Comparison of ENCODE assay signal across 8 mouse cellular contexts in the genomic region with DNA sequence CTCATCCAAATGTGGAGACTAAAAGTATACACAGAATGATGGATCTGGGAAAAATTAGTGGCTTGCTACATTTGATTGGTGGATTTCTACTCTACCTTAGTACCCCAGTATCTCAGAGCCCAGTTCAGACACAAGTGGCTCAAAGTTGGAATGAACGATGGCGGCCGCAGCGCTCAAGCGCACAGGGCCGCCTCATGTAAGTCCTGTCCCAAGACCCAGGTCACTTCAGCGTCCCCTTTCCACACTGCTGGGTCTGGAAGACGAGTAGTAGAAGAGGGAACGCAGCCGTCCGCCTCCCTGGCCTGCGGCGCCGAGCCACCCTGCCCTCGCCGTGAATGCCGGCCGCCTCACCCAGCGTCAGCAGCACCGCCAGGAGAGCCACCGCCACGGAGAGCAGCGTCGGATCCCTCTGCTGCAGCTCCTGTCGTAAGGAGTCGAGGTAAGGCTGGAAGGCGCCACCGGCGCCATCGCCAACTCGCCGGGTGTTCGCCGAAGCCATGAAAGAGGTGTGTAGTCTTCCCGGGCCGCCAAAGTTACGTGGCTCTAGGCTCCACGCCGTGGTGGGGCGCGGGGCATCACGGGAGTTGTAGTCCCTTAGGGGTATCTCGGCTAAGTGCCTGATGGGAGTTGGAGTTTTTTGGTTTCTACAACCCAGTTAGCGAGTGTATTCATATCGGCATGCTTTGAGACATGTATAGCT. TPM values are rescaled to one million over a fixed set of nuclear protein-coding genes. Genes with fewer than 3 reads are reported as not detected.
DNase-seq lines count a peak whose midpoint lies in the region; ATAC-seq lines count a peak whose summit lies in the region.

A gene (minus strand): TSS at position 577 of the 700 bp plus-strand sequence.

- no peaks in the 10 kb centered on the region for H3K27me3 ChIP-seq in hindbrain, embryonic 11.5 days (ENCODE audit: control insufficient read depth, insufficient read depth, low read length)

- no peaks in the 10 kb centered on the region for H3K4me1 ChIP-seq in hindbrain, embryonic 11.5 days (replicated peaks; ENCODE audit: control insufficient read depth, insufficient read depth, low read length)

- ATAC-seq in hindbrain, embryonic 11.5 days (ENCODE audit: low FRiP score), result peak; percentile 97

- peak within 1 kb of the TSS; percentile 83 for H3K9ac ChIP-seq in hindbrain, embryonic 11.5 days (ENCODE audit: low read depth, low read length)

- H3K4me2 ChIP-seq in hindbrain, embryonic 11.5 days (replicated peaks; ENCODE audit: low read depth, low read length), result peak within 1 kb of the TSS; percentile 55

- peak within 1 kb of the TSS; percentile 65; the same call in 1 of the 2 replicates for H3K27ac ChIP-seq in hindbrain, embryonic 11.5 days (ENCODE audit: low read depth, low read length)

- peak within 1 kb of the TSS; percentile 71 for H3K4me3 ChIP-seq in hindbrain, embryonic 11.5 days (ENCODE audit: low read depth, low read length)

- no peaks in the 10 kb centered on the region for H3K9me3 ChIP-seq in hindbrain, embryonic 11.5 days (ENCODE audit: control insufficient read depth, low read length)

- under 1% methylated on average over 45 of the region's 45 CpGs for WGBS in hindbrain, embryonic 11.5 days

- no peaks in the 10 kb centered on the region for H3K36me3 ChIP-seq in hindbrain, embryonic 11.5 days (ENCODE audit: control insufficient read depth, insufficient read depth, low read length)

- peak; percentile 96 for DNase-seq in Muller cell, postnatal 12 days (ENCODE audit: inconsistent ontology term)
- peak; percentile 92 for DNase-seq in cerebellum, adult 9-11 months
- peak; percentile 90 to 96 for DNase-seq in frontal cortex, adult 2 months (ENCODE audit: extremely low spot score in 1 of 2, low spot score in 1 of 2)
- peak; percentile 96 for DNase-seq in hindbrain, embryonic 11.5 days (ENCODE audit: low spot score)
- DNase-seq in layer of hippocampus, postnatal 10 days (ENCODE audit: low spot score in 2 of 2), result peak; percentile 91 to 95
- DNase-seq in lung, postnatal 10 days, result peak; percentile 96
- peak; percentile 90 for DNase-seq in ovary, postnatal 36 days (ENCODE audit: low spot score)
- peak; percentile 94 for DNase-seq in thymus, postnatal 25 days

RNA-seq across cellular contexts. Expression of the gene that starts here (rescaled TPM):
- 35.9 and 38.8 TPM in 2 replicates for polyA plus RNA-seq in frontal cortex, adult 2 months (2012; rRNA removed)
- polyA plus RNA-seq in hindbrain, embryonic 11.5 days (2014; fragmentation: Nextera tagmentation; extraction: Ambion mirVana), result 55.0 and 59.4 TPM in 2 replicates
- total RNA-seq in layer of hippocampus, postnatal 10 days (2021), result 10 to 100 TPM; 21.5 to 23.7 TPM

Comparison
In these comparisons a context has a peak if more than half of its experiments do, and no peak if none do; other contexts are left out.
1. Peak in every context shown above with its lines: DNase-seq, ATAC-seq, H3K4me3 ChIP-seq and H3K27ac ChIP-seq.